Mouse (Mus musculus) cortical plate, adult 2 months (tissue): ENCODE results near the gene Dscam.

Experiments
- CTCF ChIP-seq: fragments of 200-500 bp; IDR thresholded peaks from 2 replicates; pipeline ENCODE4 v1.5.1; 2011; ENCODE audit warnings: mild to moderate bottlenecking, control low read depth, low read length; ENCODE audit not compliant: insufficient read depth; ENCODE audit errors: extremely low read depth
- POLR2A ChIP-seq: fragments of 200-500 bp; IDR thresholded peaks from 2 replicates; pipeline ENCODE4 v1.6.1; 2011; ENCODE audit warnings: mild to moderate bottlenecking, low read length, control low read depth; ENCODE audit not compliant: insufficient read depth; ENCODE audit errors: extremely low read depth

DNA sequence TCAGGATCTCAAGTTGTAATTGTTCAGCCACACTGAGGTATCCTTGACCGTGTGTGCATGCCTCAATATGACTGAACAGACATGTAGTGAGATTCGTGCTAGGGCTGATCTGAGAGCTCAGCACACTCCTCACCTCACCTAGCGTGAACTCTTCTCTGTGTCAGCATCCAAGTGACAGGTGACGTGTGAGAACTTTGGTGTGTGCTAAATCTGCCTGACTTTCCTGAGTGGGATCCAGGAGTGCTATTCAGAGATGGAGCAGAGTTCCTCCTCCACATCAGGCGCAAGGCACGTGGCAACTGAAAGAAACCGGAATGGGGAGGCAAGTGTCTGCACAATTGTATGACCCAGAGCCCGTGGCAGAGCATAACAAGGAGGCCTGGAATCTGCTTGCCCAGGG is 490.6 kb downstream of the Dscam start:
- TF ChIP-seq POLR2A: no peak
- TF ChIP-seq CTCF: no peak
